Mouse (Mus musculus): ENCODE measurements around the gene LTO1.

DNA sequence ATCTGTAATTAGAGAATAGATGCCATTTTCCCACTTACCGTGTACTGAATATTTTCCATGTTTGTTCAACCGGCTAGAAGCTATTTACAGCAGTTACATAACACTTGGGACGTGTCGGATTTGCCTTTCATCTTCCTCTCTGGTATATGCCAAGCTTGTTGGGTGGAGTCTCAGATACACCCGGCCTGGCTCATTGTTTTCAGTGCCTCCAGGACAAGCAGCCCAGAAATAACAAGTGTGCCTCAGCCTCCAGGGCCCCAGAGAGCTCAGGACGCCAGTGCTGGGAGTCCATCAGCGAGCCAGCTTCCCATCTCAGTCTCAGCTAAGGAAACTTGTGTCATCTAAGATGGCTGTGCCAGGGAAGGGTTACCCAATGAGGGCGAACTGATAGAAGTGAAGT is 58.6 kb downstream of the LTO1 start:
- TF ChIP-seq CTCF (IDR thresholded peaks at IDR 0.05; ENCODE audit: control insufficient read depth, insufficient read depth, insufficient read length) (no peak), CEBPB (IDR thresholded peaks at IDR 0.05; ENCODE audit: low read depth) (no peak), MYOD1 (IDR thresholded peaks at IDR 0.05; ENCODE audit: control insufficient read depth, insufficient read length, low read depth) (no peak), USF1 (IDR thresholded peaks at IDR 0.05; ENCODE audit: low read depth) (no peak), MYOG (IDR thresholded peaks at IDR 0.05; ENCODE audit: control insufficient read depth, extremely low read depth, insufficient read length) (no peak)
